Mouse (Mus musculus) olfactory bulb, adult 2 months (tissue): ENCODE measurements at regions not wholly inside any gene's neighbourhood (a gene's known extent, or its start where the extent isn't known, plus 50 kb on each side); places are given as distances from the start of the nearest gene placed in this dataset.

Source experiments
- CTCF ChIP-seq: fragments of 200-500 bp; IDR thresholded peaks from 2 replicates; pipeline ENCODE4 v1.5.1; 2012; ENCODE audit warnings: low read depth, mild to moderate bottlenecking, low read length, moderate library complexity; ENCODE audit not compliant: insufficient read depth
- POLR2A ChIP-seq: fragments of 200-500 bp; IDR thresholded peaks from 2 replicates; pipeline ENCODE4 v1.6.1; 2012; ENCODE audit warnings: mild to moderate bottlenecking, low read depth, low read length, moderate library complexity; ENCODE audit not compliant: insufficient read depth

- no peak for TF ChIP-seq POLR2A
- TF ChIP-seq CTCF = no peak
Observed at GRCm38 (mm10) chr4:31012006-31012405, 951.9 kb upstream of the Map3k7 start.
